Mouse (Mus musculus) CD4-positive, CD25-positive, alpha-beta regulatory T cell, adult 4 months (primary cell): ENCODE data around the gene Gm43064. TPM values are rescaled to one million over a fixed set of nuclear protein-coding genes. Genes with fewer than 3 reads are reported as not detected.
"Not testable (repeated sequence)": the region's sequence is repeated elsewhere in the genome, so short reads cannot be mapped to it uniquely, and the experiment has no call there.

ENCODE experiments used
- ATAC-seq: one replicate; pipeline ENCODE4 v1.8.0; 2017
- polyA plus RNA-seq, 2 experiments: library from polyadenylated mRNA; unstranded; fragments of 100-300 nt; shearing (Covaris generic); gene quantifications; one replicate each; pipeline ENCODE4 v1.2.1; 2017

The Gm43064 gene
- under 1 TPM in 1 of 2 experiments, not detected in 1; 0.52 TPM for polyA plus RNA-seq

DNA sequence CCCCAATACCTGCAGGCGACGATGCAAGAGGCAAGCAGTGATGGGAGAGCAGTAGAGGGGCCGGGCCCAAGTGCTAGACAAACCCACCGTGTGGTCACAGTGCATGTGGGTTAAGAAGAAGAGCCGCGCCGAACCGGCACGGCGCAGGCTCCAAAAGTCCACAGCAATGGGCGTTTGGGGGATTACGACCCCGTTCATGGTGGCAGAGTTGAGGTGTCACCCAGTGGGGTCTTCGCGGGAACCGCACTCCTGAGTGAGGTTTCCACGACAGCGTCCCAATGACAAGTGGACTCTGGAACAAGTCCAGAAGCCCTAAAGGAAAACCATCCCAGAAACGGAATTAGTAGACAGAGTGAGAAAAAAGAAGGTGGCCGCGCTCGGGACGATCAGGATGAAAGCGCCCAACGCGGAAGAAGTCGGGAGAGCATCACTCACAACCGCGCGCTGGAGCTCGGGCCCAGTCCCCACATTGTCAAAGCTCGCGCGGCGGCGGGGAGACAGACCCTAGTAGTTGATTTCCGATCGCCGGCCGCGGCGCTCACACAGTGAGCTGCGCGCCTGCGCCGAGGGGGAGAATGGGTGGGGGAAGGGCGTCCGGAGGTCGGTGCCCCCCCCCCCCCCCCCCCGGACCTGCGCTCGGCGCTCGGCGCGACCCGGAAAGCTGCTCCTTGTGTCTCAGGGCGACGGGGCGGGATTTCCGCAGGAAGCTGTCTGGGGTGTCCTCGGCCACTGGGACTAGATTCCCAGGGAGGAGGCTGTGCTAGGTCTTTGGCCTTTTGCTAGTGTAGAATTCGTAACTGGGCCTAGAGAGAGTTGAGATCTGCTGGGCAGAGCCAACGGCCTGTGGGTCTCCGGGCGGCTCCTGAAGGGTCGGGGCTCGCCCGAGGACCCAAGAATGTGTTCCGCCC is at the start of gene Gm43064, which contains the start of the genes Dclre1b and Ap4b1:
TSS of gene Gm43064 (plus strand) at position 683 of the 908 bp plus-strand sequence.
TSS of gene Dclre1b (minus strand) at position 554 of the 908 bp plus-strand sequence.
TSS of gene Ap4b1 (plus strand) at position 630 of the 908 bp plus-strand sequence.
- peak; percentile 87 for ATAC-seq

DNA sequence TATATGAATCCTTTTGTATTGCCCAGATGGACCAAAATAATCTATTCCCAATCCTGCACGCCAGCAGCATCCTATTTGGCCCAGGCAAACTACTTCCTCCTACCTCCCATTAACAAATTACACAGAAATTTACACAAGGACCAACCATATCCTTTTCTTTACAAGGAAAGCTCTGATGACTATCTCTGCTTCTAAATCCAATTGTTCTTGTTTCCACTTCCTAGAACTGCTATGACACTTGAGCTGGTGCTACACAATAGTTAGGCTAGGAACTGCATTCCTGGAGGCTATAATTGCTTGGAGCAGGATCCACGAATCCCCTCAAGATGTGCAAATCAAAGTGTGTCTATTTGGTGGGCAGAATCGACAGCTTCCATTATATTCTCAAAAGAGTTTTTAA is 42.6 kb upstream of the Gm43064 start:
- no peak for ATAC-seq

- no peak for ATAC-seq
These were observed 37.7 kb upstream of the Gm43064 start for GRCm38 (mm10) chr3:103771531-103772130.

DNA sequence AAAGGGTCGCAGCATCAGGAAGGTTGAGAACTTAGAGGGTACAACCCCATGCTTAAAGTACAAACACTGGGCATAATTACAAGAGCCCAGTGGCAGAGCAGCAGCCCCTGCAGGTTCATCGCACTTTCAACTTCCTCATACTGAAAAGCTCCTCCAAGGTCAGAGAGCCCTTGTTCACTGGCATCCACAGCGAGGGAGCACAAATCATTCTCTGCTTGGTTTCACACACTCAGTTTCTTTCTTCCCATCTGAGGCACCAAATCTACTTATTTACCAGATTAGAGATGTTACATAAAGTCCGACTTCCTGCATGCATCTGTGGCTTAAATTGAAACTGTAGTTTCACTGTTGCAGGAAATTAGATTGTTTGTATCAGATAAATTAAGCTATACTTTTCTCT is 36.5 kb upstream of the Gm43064 start:
- ATAC-seq: peak; percentile 78

DNA sequence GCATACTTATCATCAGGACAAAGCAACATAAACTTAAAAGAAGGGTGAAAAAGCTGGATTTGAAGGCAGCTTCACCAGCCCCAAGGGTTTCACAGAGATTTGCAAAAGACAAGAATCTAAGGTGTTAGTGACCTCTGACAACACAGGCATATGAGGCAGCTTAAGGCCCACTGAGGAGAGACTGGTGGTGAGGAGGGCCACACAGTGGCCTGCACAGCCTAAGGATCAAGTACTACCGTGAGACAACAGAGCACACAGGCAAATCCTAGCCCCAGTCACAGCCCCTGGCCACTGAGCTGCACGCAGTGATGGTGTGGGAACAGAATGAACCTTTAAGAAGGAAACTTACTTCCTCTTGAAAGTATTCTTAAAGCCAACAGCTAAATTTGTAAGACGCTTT is 35.9 kb upstream of the Gm43064 start:
- ATAC-seq: peak; percentile 28

DNA sequence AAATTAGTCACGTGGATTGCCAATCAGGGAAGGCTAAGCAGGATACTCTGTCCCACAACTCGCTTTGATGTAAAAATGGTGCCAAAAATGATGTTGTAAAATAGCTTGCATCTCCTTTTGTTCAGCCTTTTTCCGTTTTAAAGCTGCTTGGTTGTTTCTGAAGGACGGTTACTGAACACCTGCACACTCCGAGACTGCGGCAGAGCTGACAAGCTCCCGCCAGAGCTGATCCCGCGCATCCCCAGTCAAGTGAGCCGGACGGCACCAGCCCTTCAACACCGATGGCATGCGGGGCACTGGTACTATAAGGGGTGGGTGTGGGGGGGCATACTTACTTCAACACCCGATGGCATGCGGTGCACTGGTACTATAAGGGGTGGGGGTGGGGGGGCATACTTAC is 35.4 kb upstream of the Gm43064 start:
- ATAC-seq: peak; percentile 6

GRCm38 (mm10) chr3:103777940-103778339 is 31.4 kb upstream of the Gm43064 start:
- no peak for ATAC-seq

DNA sequence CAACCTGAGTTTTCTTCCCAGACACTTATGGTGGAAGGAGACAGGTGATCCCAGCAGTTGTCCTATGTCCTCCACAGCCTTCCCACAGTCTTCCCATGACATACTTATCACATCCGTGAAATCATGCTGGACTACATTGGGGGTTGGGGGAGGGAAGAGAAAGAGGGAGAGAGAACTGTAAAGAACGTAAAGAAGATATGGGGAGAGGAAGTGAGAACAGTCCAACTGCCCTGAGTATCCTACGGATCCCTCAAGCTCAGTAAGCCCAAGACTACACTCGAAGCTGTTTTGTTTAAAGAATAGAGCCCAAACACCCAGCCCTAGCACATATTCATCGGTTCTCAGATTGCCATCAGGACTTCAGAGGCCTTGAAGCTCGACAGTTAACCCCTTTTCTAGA is 30.7 kb upstream of the Gm43064 start:
- no peak for ATAC-seq

- ATAC-seq: no peak
These were observed 30.2 kb upstream of the Gm43064 start for GRCm38 (mm10) chr3:103779183-103779582.

DNA sequence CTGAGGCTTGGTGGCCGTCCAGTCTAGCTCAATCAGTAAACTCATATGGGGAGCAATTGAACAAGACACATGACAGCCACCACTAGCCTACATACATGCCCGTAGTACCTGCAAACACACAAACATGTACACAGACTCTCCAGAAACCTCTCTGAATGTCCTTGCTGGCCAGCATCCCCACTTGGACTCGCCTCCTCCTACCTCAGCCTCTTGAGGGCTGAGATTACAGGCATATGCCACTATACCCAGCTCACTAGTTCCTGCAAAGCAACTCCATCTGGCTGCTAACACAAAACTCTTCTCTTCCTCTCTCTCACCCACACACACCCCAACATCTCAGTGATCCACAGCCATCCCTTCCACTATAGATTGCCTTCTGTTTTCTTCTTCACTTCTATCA is 29.1 kb upstream of the Gm43064 start:
- peak; percentile 15 for ATAC-seq

- peak; percentile 65 for ATAC-seq
These were observed 28.6 kb upstream of the Gm43064 start for GRCm38 (mm10) chr3:103780777-103781176.

GRCm38 (mm10) chr3:103782844-103783609 is 26.3 kb upstream of the Gm43064 start:
- no peak for ATAC-seq

- no peak for ATAC-seq
These were observed 22.1 kb upstream of the Gm43064 start for GRCm38 (mm10) chr3:103787225-103787624.

GRCm38 (mm10) chr3:103789096-103789495 is 20.3 kb upstream of the Gm43064 start:
- no peak for ATAC-seq

GRCm38 (mm10) chr3:103789891-103790345 is 19.5 kb upstream of the Gm43064 start:
- peak; percentile 67 for ATAC-seq

GRCm38 (mm10) chr3:103790346-103791145 is 18.8 kb upstream of the Gm43064 start:
- peak; percentile 13 for ATAC-seq

DNA sequence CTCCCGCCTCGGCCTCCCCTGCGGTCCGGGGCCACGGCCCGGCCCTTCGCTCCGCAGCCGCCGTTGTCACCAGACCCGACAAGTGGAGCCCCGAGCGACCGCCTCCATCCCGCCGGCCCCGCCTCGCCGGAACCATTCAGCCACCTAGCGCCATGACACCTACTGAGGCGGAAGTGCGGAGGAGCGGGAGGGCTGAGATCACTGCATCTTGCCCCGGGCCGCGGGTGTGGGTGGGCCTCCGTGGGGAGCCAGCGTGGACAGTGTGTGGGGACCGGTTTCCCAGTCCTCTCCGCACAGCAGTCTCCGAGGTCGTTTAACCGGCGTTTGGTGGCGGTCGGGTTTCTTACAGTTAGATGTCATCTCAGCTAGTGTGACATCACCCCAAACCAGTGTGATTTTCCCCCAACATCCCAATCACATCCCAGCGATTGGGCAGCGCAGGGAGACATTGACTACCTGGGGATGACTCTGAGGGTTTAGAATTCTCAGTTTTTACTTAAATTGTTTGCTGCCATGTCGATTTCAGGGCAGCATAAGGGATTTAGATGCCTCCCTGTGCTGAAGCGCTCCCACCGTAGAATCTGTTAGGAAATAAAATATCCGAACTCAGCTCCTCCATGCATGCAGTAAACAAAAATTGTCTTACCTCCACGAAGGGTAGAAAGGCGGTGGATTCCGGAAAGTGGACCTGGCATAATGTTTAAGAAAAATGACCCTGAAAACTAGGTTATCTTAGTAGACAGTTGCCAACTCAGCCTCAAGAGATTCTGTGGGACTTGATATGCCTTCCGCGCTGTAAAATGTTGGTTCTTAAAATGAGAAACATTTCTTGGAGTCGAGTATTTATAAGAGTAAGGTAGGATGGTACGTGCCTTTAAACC is 17.9 kb upstream of the Gm43064 start, which contains the start of gene Hipk1:
TSS of gene Hipk1 (minus strand) at position 334 of the 881 bp plus-strand sequence.
- peak; percentile 90 for ATAC-seq

GRCm38 (mm10) chr3:103792111-103792406 is 17.3 kb upstream of the Gm43064 start:
- not testable (repeated sequence) for ATAC-seq

DNA sequence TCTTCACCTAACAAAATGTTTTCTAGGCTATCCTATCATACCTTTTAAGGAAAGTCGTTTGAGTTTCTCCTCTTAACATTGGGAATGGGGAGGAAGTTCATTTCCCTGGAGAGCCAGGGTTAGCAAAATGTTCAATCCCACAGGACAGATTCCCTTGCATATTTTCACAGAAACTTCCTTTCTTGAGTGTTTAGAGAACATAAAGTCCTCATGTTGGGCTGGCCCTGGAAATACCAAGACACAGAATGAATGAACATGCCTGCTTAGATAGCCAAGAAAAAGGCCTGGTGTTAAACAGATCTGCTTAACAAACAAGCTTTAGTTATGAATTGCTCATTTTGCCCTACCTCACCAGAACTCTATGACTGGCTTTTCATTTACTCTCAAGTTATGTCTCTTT is 16.8 kb upstream of the Gm43064 start:
- no peak for ATAC-seq

DNA sequence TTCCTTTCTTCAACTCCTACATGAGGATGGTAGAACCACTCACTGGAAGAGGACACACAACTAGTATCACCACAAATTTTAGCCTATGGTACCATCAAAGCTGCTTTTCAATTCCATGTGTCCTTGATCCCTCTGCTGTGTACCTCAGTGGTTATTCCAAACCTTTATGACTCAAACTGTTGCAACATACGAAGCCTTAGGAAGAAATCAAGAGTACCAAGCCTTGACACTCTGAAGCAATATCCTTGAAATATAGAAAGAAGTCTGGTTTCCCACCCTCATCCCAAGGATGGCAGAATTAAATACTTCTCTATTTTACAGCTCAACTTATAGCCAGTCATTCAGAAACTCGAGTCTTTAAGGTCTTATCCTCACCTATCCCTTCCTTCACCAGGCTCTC is 13.0 kb upstream of the Gm43064 start:
- no peak for ATAC-seq

DNA sequence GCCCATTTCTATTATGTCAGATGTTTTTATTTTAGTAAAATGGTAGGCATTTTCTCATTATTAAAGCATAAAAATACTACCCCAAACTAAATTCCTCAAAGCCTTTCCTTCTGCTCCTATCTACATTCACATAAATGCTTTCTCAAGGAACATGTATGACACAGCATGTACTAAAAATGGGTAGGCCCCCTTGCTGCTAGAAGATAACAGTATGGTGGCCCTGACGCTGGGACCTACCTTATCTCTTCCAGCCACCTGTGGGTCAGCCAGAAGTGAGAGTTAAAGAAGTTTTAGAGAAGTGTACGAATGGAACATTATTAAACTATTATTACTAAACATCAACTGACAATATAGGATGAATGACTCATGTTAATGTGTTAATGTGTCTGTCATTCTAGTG is 9.9 kb upstream of the Gm43064 start:
- no peak for ATAC-seq
